Mouse (Mus musculus) C2C12 (cell line): Measurements from ENCODE around the gene Ehbp1l1. TPM values are rescaled to one million over a fixed set of nuclear protein-coding genes. Genes with fewer than 3 reads are reported as not detected.
A peak's percentile ranks its signal among the peaks of the same experiment; 100 is the strongest.

Experiments
- H3K27me3 ChIP-seq: one replicate; pipeline ENCODE4 v1.6.1; 2011; ENCODE audit not compliant: control insufficient read depth, insufficient read depth, insufficient read length
- H3K36me3 ChIP-seq: one replicate; pipeline ENCODE4 v1.6.1; 2011; ENCODE audit not compliant: control insufficient read depth, insufficient read depth
- H3K4me3 ChIP-seq: one replicate; pipeline ENCODE4 v1.5.1; 2011; ENCODE audit warnings: mild to moderate bottlenecking, control low read depth; ENCODE audit not compliant: poor library complexity, insufficient read depth, severe bottlenecking
- H3K79me2 ChIP-seq: one replicate; pipeline ENCODE4 v1.6.1; 2011; ENCODE audit not compliant: control insufficient read depth, insufficient read depth
- H3K79me3 ChIP-seq: one replicate; pipeline ENCODE4 v1.6.1; 2011; ENCODE audit warnings: low read depth, control low read depth
- H3ac ChIP-seq: one replicate; pipeline ENCODE3; 2011; ENCODE audit warnings: low read depth; ENCODE audit not compliant: control insufficient read depth, insufficient read length
- CEBPB ChIP-seq: IDR thresholded peaks from one replicate; pipeline ENCODE4 v1.6.1; 2011; ENCODE audit warnings: low read depth, mild to moderate bottlenecking, control low read depth, moderate library complexity
- CTCF ChIP-seq: IDR thresholded peaks from one replicate; pipeline ENCODE4 v1.5.1; 2011; ENCODE audit not compliant: control insufficient read depth, insufficient read depth, insufficient read length
- FOSL1 ChIP-seq: IDR thresholded peaks from one replicate; pipeline ENCODE4 v1.8.0; 2011; ENCODE audit warnings: mild to moderate bottlenecking, low read length; ENCODE audit not compliant: poor library complexity, insufficient read depth, severe bottlenecking
- MAX ChIP-seq: IDR thresholded peaks from one replicate; pipeline ENCODE4 v1.6.1; 2011; ENCODE audit warnings: mild to moderate bottlenecking, control low read depth
- MYOD1 ChIP-seq: IDR thresholded peaks from one replicate; pipeline ENCODE4 v1.6.1; 2011; ENCODE audit warnings: low read depth; ENCODE audit not compliant: control insufficient read depth, insufficient read length
- MYOG ChIP-seq: IDR thresholded peaks from one replicate; pipeline ENCODE4 v1.6.1; 2011; ENCODE audit not compliant: control insufficient read depth, insufficient read length; ENCODE audit errors: extremely low read depth
- USF1 ChIP-seq: IDR thresholded peaks from one replicate; pipeline ENCODE4 v1.6.1; 2011; ENCODE audit warnings: low read depth, mild to moderate bottlenecking, control low read depth, moderate library complexity
- polyA plus RNA-seq: library from polyadenylated mRNA; unstranded; fragments of >200 nt; fragmentation: generic; extraction: Trizol; gene quantifications from one replicate; pipeline ENCODE4 v1.2.1, GENCODE M21; 2012; ENCODE audit warnings: missing spikeins

Ehbp1l1 gene
- polyA plus RNA-seq, 1 experiment, result 62.1 TPM

- Histone ChIP-seq H3ac (peak overlapping the region; percentile 92), H3K27me3 (no peaks in the 10 kb centered on the region), H3K36me3 (peaks cover 32% of the 10 kb centered on the region), H3K4me3 (peak overlapping the region; percentile 2), H3K79me2 (peaks cover 58% of the 10 kb centered on the region), H3K79me3 (peaks cover 45% of the 10 kb centered on the region)
- no peak for TF ChIP-seq MYOG
- TF ChIP-seq CTCF, result no peak
- no peak for TF ChIP-seq MAX
- no peak for TF ChIP-seq USF1
- no peak for TF ChIP-seq CEBPB
- TF ChIP-seq FOSL1, result no peak
Measured at GRCm38 (mm10) chr19:5692086-5692912, 33.8 kb downstream of the Ehbp1l1 start.

GRCm38 (mm10) chr19:5691601-5692000 lies 34.5 kb downstream of the Ehbp1l1 start:
- H3K27me3 ChIP-seq, result no peaks in the 10 kb centered on the region
- TF ChIP-seq MYOD1 (no peak), USF1 (no peak), FOSL1 (no peak), CEBPB (no peak), MYOG (no peak), CTCF (no peak), MAX (no peak)
- peaks cover 45% of the 10 kb centered on the region for H3K79me3 ChIP-seq
- no peak overlapping the region for H3K4me3 ChIP-seq
- H3K36me3 ChIP-seq, result peaks cover 25% of the 10 kb centered on the region
- H3ac ChIP-seq, result peak overlapping the region; percentile 92
- H3K79me2 ChIP-seq, result peaks cover 62% of the 10 kb centered on the region

- TF ChIP-seq CTCF (no peak), MYOD1 (no peak), MAX (no peak), MYOG (no peak)
- peaks cover 62% of the 10 kb centered on the region for H3K79me2 ChIP-seq
- peaks cover 24% of the 10 kb centered on the region for H3K36me3 ChIP-seq
- H3K4me3 ChIP-seq, result peak overlapping the region; percentile 89
- no peaks in the 10 kb centered on the region for H3K27me3 ChIP-seq
- peaks cover 45% of the 10 kb centered on the region for H3K79me3 ChIP-seq
- H3ac ChIP-seq, result peak overlapping the region; percentile 92
Measured at GRCm38 (mm10) chr19:5690343-5690735, 35.8 kb downstream of the Ehbp1l1 start.

GRCm38 (mm10) chr19:5689565-5690342 lies 36.4 kb downstream of the Ehbp1l1 start:
- Histone ChIP-seq H3K79me2 (peaks cover 62% of the 10 kb centered on the region), H3K79me3 (peaks cover 45% of the 10 kb centered on the region), H3K27me3 (no peaks in the 10 kb centered on the region), H3K4me3 (peak overlapping the region; percentile 89), H3K36me3 (peaks cover 22% of the 10 kb centered on the region), H3ac (peak overlapping the region; percentile 92)
- TF ChIP-seq CTCF (no peak), USF1 (no peak), MYOG (no peak), FOSL1 (no peak), MYOD1 (no peak), MAX (no peak)

- Histone ChIP-seq H3K79me2 (peaks cover 59% of the 10 kb centered on the region), H3K79me3 (peaks cover 44% of the 10 kb centered on the region), H3K36me3 (peaks cover 24% of the 10 kb centered on the region), H3K27me3 (no peaks in the 10 kb centered on the region), H3ac (peak overlapping the region; percentile 66), H3K4me3 (peak overlapping the region; percentile 89)
- TF ChIP-seq CEBPB (no peak), CTCF (no peak), FOSL1 (no peak)
Measured at GRCm38 (mm10) chr19:5689088-5689428, 37.1 kb downstream of the Ehbp1l1 start.
